Mouse (Mus musculus) layer of hippocampus, postnatal 14 days (tissue): Measurements from ENCODE around the gene Tspan8. TPM values are rescaled to one million over a fixed set of nuclear protein-coding genes. Genes with fewer than 3 reads are reported as not detected.

Experiments used
- DNase-seq, 2 experiments: peaks; one replicate each; pipeline ENCODE4 v3.0.0; 2021 to 2022; ENCODE audit warnings: low spot score in 2 of 2, mixed read lengths in 1 of 2
- total RNA-seq, 2 experiments: library from RNA; stranded (reverse); gene quantifications; 2 replicates each; pipeline ENCODE4 v1.2.3; 2021

Tspan8 gene
- total RNA-seq, 2 experiments from 2014 or later: 0.81 TPM; not detected in 1

GRCm38 (mm10) chr10:115830726-115831125, 14.1 kb downstream of the Tspan8 start:
- no peak for DNase-seq

GRCm38 (mm10) chr10:115834017-115834416, 17.4 kb downstream of the Tspan8 start:
- DNase-seq: no peak

GRCm38 (mm10) chr10:115846930-115847329, 30.3 kb downstream of the Tspan8 start:
- DNase-seq: no peak

- DNase-seq: no peak
These were observed 31.9 kb downstream of the Tspan8 start for GRCm38 (mm10) chr10:115848511-115848910.

- no peak for DNase-seq
These were observed 43.7 kb downstream of the Tspan8 start for GRCm38 (mm10) chr10:115860210-115860880.

- DNase-seq: no peak
These were observed 45.3 kb downstream of the Tspan8 start for GRCm38 (mm10) chr10:115861967-115862366.

GRCm38 (mm10) chr10:115882757-115883156, 66.1 kb downstream of the Tspan8 start:
- DNase-seq: no peak

GRCm38 (mm10) chr10:115891924-115892323, 75.3 kb downstream of the Tspan8 start:
- DNase-seq: no peak

GRCm38 (mm10) chr10:115892973-115893372, 76.3 kb downstream of the Tspan8 start:
- no peak for DNase-seq

GRCm38 (mm10) chr10:115894045-115894444, 77.4 kb downstream of the Tspan8 start:
- no peak for DNase-seq

- DNase-seq: no peak
These were observed 80.1 kb downstream of the Tspan8 start for GRCm38 (mm10) chr10:115896764-115897163.

GRCm38 (mm10) chr10:115897235-115897634, 80.6 kb downstream of the Tspan8 start:
- DNase-seq: no peak

Other genes starting within 250 kb of the Tspan8 start
- 1 to 10 TPM in 1 of 2 experiments, under 1 TPM in 1; 0.79 to 1.9 TPM for gene A930009A15Rik, start 246.8 kb upstream of the Tspan8 start, total RNA-seq
- 1 to 10 TPM; 4.5 to 4.7 TPM for gene Lgr5, start 229.1 kb upstream of the Tspan8 start, total RNA-seq
- 10 to 100 TPM; 22.2 to 23.2 TPM for gene Ptprr, start 201.4 kb downstream of the Tspan8 start, total RNA-seq